Mouse (Mus musculus) olfactory bulb, adult 2 months (tissue): ENCODE measurements at regions not wholly inside any gene's neighbourhood (a gene's known extent, or its start where the extent isn't known, plus 50 kb on each side); places are given as distances from the start of the nearest gene placed in this dataset.

ENCODE experiments used
- CTCF ChIP-seq: fragments of 200-500 bp; IDR thresholded peaks from 2 replicates; pipeline ENCODE4 v1.5.1; 2012; ENCODE audit warnings: low read depth, mild to moderate bottlenecking, low read length, moderate library complexity; ENCODE audit not compliant: insufficient read depth
- POLR2A ChIP-seq: fragments of 200-500 bp; IDR thresholded peaks from 2 replicates; pipeline ENCODE4 v1.6.1; 2012; ENCODE audit warnings: mild to moderate bottlenecking, low read depth, low read length, moderate library complexity; ENCODE audit not compliant: insufficient read depth

DNA sequence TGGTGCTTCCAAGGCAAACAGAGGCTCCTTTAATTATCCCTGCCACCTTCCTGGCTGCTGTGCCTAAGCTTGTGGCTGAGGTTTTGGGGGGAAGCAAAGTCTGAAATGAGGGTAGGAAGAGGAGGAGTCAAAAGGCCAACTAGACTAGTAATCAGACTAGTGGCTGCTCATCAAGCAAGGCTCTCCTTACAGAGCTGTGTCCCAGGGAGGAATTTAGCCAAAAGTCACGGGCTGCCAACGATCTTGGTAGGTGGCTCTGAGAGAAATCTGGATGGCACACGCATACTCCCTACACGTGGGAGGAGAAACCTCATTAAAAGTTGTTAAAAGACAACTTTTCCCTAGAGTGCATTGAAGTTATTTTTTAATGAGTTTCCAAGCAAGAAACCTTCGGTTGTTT is 95.4 kb downstream of the D16Ertd472e start:
- no peak for TF ChIP-seq CTCF
- TF ChIP-seq POLR2A: no peak
